Mouse (Mus musculus) fat pad, adult 2 months (tissue): Measurements from ENCODE around the gene Myl7.
A peak's percentile ranks its signal among the peaks of the same experiment; 100 is the strongest.

Experiments
- DNase-seq: peaks from one replicate; pipeline ENCODE4 v3.0.0-alpha.2; 2011; ENCODE audit warnings: low read depth, low spot score; ENCODE audit errors: extremely low read depth

The Myl7 gene

DNA sequence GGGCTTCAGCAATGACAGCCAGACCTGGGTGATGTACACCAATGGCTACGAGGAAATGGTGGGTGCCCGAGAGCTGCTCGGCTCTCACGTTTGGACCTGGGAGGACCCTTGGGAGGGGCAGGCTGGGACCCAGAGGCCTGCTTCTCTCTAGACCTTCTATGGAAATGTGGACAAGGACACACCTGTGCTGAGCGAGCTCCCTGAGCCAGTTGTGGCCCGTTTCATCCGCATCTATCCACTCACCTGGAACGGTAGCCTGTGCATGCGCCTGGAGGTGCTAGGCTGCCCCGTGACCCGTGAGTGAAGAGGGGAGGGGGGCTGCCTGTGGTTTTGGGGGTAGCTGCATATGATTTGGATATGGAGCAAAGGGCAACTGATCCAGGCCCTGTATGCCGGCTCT is 30.3 kb downstream of the Myl7 start:
- no peak for DNase-seq

GRCm38 (mm10) chr11:5867196-5867595 is 31.4 kb downstream of the Myl7 start:
- DNase-seq, result no peak

DNA sequence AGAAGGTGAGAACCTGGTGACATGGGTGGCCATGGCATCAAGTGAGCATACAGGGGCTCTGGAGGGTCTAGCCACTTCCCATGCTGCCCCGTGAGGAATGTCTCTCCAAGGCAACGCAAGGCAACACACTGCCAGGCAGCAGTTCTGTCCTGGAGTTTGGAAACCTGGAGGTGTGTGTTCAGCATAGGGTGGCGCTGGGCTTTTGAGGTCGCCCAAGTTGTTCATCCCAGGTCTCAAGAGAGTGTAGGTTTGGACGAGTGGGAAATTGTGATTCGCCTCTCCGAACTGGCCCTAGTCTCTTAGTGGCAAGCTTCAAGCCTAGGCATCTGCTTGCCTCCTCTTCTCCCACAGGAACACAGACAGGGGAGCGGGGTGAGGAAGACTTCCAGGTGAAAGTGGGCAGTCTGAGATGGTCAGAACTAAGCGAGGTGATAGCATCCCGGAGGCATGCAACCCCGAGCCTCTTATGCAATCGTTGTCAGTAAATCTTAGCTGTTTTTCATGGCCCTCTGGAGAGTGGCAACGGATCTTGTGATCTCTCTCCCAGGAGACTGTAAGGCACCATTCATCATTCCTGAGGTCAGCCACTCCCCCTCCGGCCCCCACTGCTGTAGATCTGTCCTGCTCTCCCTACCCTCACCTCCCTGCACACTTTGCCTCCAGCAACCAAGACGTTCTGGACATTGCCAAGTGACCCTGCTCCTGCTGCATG is 36.0 kb downstream of the Myl7 start:
- no peak for DNase-seq

DNA sequence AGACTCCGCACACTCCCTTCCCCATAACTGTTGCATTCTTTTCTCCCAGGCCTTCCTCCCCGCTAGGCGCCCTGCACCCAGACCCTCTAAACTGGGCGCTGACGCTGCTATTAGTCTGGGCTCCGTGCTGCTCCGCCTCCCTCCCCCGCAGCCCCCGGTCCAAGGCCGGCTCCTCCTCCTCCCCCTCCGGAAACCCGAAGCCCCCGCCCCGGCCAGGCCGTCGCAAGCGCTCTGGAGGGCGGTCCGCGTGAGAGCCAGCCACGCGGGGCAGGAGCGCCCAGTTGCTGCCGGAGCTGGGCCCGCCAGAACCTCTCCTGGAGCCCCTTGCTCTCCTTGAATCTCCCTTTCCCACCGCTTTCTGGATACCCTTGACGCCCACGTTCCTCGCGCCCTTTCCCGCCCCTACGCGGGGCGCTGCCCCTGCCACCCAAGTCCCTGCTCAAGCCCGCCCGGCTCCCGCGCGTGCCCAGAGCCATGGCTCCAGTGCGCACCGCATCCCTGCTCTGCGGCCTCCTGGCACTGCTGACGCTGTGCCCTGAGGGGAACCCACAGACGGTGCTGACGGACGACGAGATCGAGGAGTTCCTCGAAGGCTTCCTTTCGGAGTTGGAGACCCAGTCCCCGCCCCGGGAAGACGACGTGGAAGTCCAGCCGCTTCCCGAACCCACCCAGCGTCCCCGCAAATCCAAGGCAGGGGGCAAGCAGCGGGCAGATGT is 36.7 kb downstream of the Myl7 start, which contains the start of gene Aebp1:
Gene Aebp1, plus strand, starts transcription at position 270 of the 716 bp plus-strand sequence.
- no peak for DNase-seq

DNA sequence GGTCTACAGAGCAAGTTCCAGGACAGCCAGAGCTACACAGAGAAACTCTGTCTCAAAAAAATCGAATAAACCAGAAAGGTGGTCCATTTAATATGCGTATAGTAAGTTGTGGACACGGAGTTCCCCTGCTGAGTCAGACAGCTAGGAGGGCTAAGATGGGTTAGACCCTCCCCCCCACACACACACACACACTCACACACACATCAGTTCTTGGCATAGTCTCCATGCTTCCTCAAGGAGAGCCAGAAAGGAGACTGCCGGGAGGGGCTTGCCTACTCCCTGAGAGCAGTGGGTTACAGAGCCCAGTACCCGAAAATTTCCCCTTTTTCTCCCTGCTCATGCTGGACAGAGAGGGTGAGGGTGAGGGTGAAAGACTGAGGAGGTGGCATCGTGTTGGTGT is 37.9 kb downstream of the Myl7 start:
- no peak for DNase-seq

GRCm38 (mm10) chr11:5859883-5860550 is 38.6 kb downstream of the Myl7 start:
- no peak for DNase-seq

DNA sequence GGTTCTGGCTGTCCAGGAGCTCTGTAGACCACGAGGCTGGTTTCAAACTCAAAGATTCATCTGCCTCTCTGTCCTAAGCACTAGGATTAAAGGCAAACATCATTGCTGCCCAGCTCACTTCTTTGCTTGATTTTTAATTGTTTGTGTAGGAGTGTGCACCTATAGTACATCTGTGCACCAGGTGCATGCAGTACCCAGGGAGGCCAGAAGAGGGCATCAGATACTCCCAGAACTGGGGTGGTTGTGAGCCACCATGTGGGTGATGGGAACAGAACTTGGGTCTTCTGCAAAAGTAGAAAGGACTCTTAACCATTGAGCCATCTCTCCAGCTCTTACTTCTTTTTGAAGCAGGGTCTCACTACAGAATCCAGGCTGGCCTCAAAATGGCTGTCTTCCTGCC is 39.9 kb downstream of the Myl7 start:
- no peak for DNase-seq

GRCm38 (mm10) chr11:5856479-5857130 is 42.0 kb downstream of the Myl7 start:
- no peak for DNase-seq

- DNase-seq, result no peak
These were observed 42.7 kb downstream of the Myl7 start for GRCm38 (mm10) chr11:5855902-5856301.

DNA sequence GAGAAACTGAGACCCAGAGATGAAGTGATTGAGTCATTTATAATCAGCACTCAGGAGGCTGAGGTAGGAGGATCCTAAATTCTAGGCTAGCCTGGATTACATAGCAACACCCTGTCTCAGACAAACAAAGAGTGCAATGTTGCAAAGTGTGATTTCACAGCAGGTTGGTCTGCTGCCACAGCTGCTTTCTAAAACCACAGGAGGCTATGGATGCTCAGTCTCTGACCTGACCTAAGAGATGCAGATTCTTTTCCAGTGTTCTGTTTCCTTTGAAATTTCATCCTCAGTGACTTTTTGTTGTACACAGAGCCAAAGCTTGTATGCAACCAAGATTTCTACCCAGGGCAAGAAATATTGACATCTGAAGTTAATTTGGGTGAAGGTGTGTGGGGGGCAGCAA is 43.1 kb downstream of the Myl7 start:
- no peak for DNase-seq

DNA sequence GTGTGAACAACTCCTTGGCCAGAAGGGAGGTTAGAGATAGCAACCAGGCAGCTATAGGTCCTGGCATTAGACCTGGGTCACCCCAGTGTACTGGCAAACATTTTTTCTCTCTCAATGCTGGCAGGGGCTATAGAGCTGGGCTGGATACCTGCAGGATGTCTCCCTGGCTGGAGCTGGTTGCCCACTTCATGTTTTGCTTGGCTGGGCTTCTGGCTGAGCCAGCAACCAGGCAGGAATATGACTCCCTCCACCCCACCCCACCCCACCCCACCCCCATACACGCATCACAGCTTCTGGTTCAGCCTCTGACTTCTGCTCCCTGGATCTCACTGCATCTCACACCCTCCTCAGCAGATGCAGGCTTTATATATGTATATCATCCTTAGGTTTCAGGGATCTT is 46.3 kb downstream of the Myl7 start:
- no peak for DNase-seq

DNA sequence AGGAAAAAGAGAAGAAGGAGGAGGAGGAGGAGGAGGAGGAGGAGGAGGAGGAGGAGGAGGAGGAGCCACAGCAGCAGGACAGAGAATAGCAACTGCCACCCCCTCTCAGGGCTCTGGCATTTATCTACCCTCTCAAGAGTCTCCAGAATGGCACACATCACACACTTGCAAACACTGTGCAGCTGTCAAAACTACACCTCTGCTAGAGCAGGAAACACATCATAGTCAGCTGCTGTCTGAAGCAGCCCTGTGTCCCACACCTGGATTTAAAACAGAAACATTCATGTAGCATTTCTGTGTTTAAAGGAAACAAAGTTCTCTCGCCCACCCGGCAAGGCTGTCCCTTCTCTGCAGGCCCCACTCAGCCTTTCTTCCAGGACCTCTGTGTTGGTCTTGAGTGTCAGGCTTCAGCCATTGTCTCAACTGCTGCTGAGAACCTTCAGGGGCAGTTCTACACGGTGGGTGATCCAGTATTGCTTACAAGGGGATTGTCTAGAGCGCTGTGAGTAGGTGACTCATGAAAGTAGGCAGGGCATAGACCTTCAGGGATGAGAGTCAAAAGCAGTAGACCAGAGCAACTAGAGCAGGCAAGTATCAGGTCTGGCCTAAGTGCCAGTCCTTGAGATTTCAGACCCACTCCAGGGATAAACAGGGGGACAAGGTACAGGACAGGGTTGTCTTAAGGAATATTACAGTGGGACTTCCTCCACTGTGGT is 47.4 kb downstream of the Myl7 start:
- DNase-seq, result no peak

GRCm38 (mm10) chr11:5850452-5850851 is 48.1 kb downstream of the Myl7 start:
- DNase-seq, result no peak

DNA sequence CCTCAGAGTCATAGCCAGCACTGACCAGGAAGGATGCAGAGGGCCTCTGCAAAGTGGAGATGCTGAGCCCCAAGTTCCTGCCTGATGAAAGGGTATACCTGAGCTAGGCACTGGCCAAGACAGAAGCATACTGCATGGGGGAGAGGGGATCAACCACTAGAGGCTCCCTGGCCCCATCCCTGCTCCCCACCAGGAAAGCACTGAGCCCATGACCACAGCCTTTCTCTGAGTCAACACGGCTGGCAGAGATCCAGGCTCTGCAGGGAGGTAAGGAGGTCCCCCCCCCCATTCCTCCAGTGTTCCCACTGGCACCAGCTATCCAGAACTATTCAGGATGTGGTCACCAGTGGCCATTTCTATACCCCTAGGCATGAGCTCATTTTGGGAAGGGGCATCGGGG is 49.3 kb downstream of the Myl7 start:
- DNase-seq, result no peak

- DNase-seq, result peak; percentile 28
These were observed 49.8 kb downstream of the Myl7 start for GRCm38 (mm10) chr11:5848741-5849140.

DNA sequence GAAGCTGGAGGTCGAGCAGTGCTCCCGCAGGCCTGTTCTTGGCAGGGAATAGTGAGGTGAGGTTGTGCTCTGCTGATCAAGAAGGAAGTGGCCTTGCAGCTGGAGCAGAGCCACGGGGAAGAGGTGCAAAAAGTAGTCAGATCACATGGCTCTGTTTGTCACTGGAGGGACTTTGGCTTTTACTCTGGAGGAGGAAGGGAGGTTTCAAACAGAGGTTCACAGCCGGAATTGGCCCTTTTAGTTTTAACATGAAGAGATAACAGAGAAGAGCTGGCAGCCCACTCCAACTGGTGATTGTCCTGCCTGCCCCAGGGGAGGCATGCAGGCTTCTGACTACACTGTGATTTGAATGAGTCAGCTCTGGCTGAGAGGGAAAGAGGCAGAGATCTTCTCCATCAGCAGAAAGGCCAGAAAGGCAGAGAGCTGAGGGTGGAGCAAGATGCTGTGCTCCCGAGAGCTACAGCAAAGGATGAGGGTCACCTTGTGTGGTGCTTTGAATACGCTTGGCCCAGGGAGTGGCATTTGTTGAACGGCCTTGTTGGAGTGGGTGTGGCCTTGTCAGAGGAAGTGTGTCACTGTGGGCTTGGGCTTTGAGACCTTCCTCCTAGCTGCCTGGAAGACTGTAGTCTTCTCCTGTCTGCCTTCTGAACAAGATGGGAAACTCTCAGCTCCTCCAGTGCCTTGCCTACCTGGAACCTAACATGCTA is 51.8 kb downstream of the Myl7 start:
- DNase-seq, result peak; percentile 37
